Mouse (Mus musculus) MEL (cell line): Measurements from ENCODE around the gene Ppp1r18. TPM values are rescaled to one million over a fixed set of nuclear protein-coding genes. Genes with fewer than 3 reads are reported as not detected.

Experiments used
- DNase-seq: peaks from one replicate; pipeline ENCODE4 v3.0.0; 2011; ENCODE audit warnings: low read depth, low spot score
- H3K27ac ChIP-seq: 2 replicates; pipeline ENCODE4 v1.5.1; 2012; ENCODE audit warnings: low read depth, mild to moderate bottlenecking, control low read depth, low read length, moderate library complexity; ENCODE audit not compliant: control insufficient read depth
- H3K27me3 ChIP-seq, 2 experiments: fragments of 150-350 bp in 1 of 2; sonication (generic) in 1 of 2; 2 replicates each; pipeline ENCODE4 v1.6.1; 2012; ENCODE audit warnings: low read length in 2 of 2, mild to moderate bottlenecking in 2 of 2, improper control_type of control experiment in 1 of 2, moderate library complexity in 1 of 2; ENCODE audit not compliant: insufficient read depth in 2 of 2, control insufficient read depth in 1 of 2
- H3K36me3 ChIP-seq, 2 experiments: 2 replicates each; pipeline ENCODE4 v1.6.1; 2012 to 2014; ENCODE audit warnings: low read length in 2 of 2, improper control_type of control experiment in 1 of 2, inconsistent platforms in 1 of 2, mild to moderate bottlenecking in 1 of 2; ENCODE audit not compliant: insufficient read depth in 2 of 2, control insufficient read depth in 1 of 2
- H3K4me1 ChIP-seq, 2 experiments: fragments of 150-350 bp in 1 of 2; sonication (generic) in 1 of 2; 2 replicates each; pipeline ENCODE4 v1.6.1; 2012; ENCODE audit warnings: low read length in 2 of 2, improper control_type of control experiment in 1 of 2, mild to moderate bottlenecking in 1 of 2; ENCODE audit not compliant: insufficient read depth in 2 of 2, control insufficient read depth in 1 of 2
- H3K4me3 ChIP-seq, 2 experiments: fragments of 150-350 bp in 1 of 2; sonication (generic) in 1 of 2; 2 replicates each; pipeline ENCODE4 v1.5.1; 2012; ENCODE audit warnings: low read depth in 2 of 2, low read length in 2 of 2, mild to moderate bottlenecking in 2 of 2, moderate library complexity in 2 of 2, control low read depth in 1 of 2, improper control_type of control experiment in 1 of 2; ENCODE audit not compliant: control insufficient read depth in 1 of 2, insufficient read depth in 1 of 2
- H3K79me2 ChIP-seq: 2 replicates; pipeline ENCODE4 v1.6.1; 2012; ENCODE audit warnings: mild to moderate bottlenecking, low read length, moderate library complexity; ENCODE audit not compliant: control insufficient read depth, poor library complexity, insufficient read depth
- H3K9ac ChIP-seq: 2 replicates; pipeline ENCODE4 v1.6.1; 2012; ENCODE audit warnings: low read depth, mild to moderate bottlenecking, control low read depth, low read length, moderate library complexity; ENCODE audit not compliant: control insufficient read depth, poor library complexity, severe bottlenecking
- H3K9me3 ChIP-seq: fragments of 150-350 bp; sonication (generic); replicated peaks from 2 replicates; pipeline ENCODE4 v1.6.1; 2012; ENCODE audit warnings: mild to moderate bottlenecking, low read length, improper control_type of control experiment, moderate library complexity; ENCODE audit not compliant: insufficient read depth
- BHLHE40 ChIP-seq: IDR thresholded peaks from 2 replicates; pipeline ENCODE4 v1.6.1; 2012; ENCODE audit warnings: low read depth, mild to moderate bottlenecking, inconsistent platforms, low read length, improper control_type of control experiment, borderline replicate concordance
- CHD1 ChIP-seq: IDR thresholded peaks from 2 replicates; pipeline ENCODE4 v1.6.1; 2012; ENCODE audit warnings: low read depth, mild to moderate bottlenecking, inconsistent platforms, low read length, improper control_type of control experiment
- CTCF ChIP-seq, 3 experiments: IDR thresholded peaks in 2 of 3; conservative IDR thresholded peaks in 1 of 3; 2 replicates each; pipeline ENCODE4 v1.5.1; 2011 to 2012; ENCODE audit warnings: low read length in 3 of 3, low read depth in 2 of 3, mild to moderate bottlenecking in 2 of 3, improper control_type of control experiment in 1 of 3, inconsistent platforms in 1 of 3, mixed read lengths in 1 of 3, moderate library complexity in 1 of 3; ENCODE audit not compliant: control insufficient read depth in 1 of 3, insufficient read depth in 1 of 3, poor library complexity in 1 of 3, severe bottlenecking in 1 of 3
- E2F4 ChIP-seq: IDR thresholded peaks from 2 replicates; pipeline ENCODE4 v1.6.1; 2011; ENCODE audit warnings: low read depth, low read length, improper control_type of control experiment, borderline replicate concordance
- ELF1 ChIP-seq: IDR thresholded peaks from 2 replicates; pipeline ENCODE4 v1.6.1; 2014; ENCODE audit warnings: low read depth, mild to moderate bottlenecking, inconsistent platforms, low read length, improper control_type of control experiment, moderate library complexity
- ETS1 ChIP-seq: IDR thresholded peaks from 2 replicates; pipeline ENCODE4 v1.6.1; 2012; ENCODE audit warnings: low read depth, mild to moderate bottlenecking, inconsistent platforms, low read length, improper control_type of control experiment, moderate library complexity
- HCFC1 ChIP-seq: IDR thresholded peaks from 2 replicates; pipeline ENCODE4 v1.6.1; 2012; ENCODE audit warnings: low read depth, mild to moderate bottlenecking, inconsistent platforms, low read length, improper control_type of control experiment, moderate library complexity
- MAFK ChIP-seq: IDR thresholded peaks from 2 replicates; pipeline ENCODE4 v1.6.1; 2011; ENCODE audit warnings: low read depth, mild to moderate bottlenecking, low read length, improper control_type of control experiment, borderline replicate concordance
- MXI1 ChIP-seq: IDR thresholded peaks from 2 replicates; pipeline ENCODE4 v1.6.1; 2011; ENCODE audit warnings: mild to moderate bottlenecking, low read depth, low read length, improper control_type of control experiment
- NELFE ChIP-seq: IDR thresholded peaks from 2 replicates; pipeline ENCODE4 v1.6.1; 2011; ENCODE audit warnings: low read depth, low read length, improper control_type of control experiment
- NRF1 ChIP-seq: IDR thresholded peaks from 2 replicates; pipeline ENCODE4 v1.6.1; 2014; ENCODE audit warnings: low read depth, mild to moderate bottlenecking, inconsistent platforms, low read length, improper control_type of control experiment, moderate library complexity; ENCODE audit not compliant: poor library complexity, insufficient read depth, severe bottlenecking
- POLR2A ChIP-seq, 2 experiments: IDR thresholded peaks; 2 replicates each; pipeline ENCODE4 v1.6.1; 2011 to 2012; ENCODE audit warnings: low read length in 2 of 2, mild to moderate bottlenecking in 2 of 2, control low read depth in 1 of 2, improper control_type of control experiment in 1 of 2, low read depth in 1 of 2, moderate library complexity in 1 of 2; ENCODE audit not compliant: control insufficient read depth in 1 of 2, insufficient read depth in 1 of 2, poor library complexity in 1 of 2
- RCOR1 ChIP-seq: IDR thresholded peaks from 2 replicates; pipeline ENCODE4 v1.6.1; 2012; ENCODE audit warnings: low read depth, mild to moderate bottlenecking, inconsistent platforms, low read length, improper control_type of control experiment
- SIN3A ChIP-seq: IDR thresholded peaks from 2 replicates; pipeline ENCODE4 v1.6.1; 2012; ENCODE audit warnings: low read length, improper control_type of control experiment, inconsistent platforms
- TAL1 ChIP-seq: IDR thresholded peaks from 2 replicates; pipeline ENCODE4 v1.6.1; 2012; ENCODE audit warnings: mild to moderate bottlenecking, inconsistent platforms, low read length, moderate library complexity, mixed read lengths
- TBP ChIP-seq: IDR thresholded peaks from 2 replicates; pipeline ENCODE4 v1.8.0; 2011; ENCODE audit warnings: low read depth, low read length, improper control_type of control experiment
- USF1 ChIP-seq: IDR thresholded peaks from 2 replicates; pipeline ENCODE4 v1.6.1; 2014; ENCODE audit warnings: low read depth, mild to moderate bottlenecking, inconsistent platforms, low read length, improper control_type of control experiment, moderate library complexity
- USF2 ChIP-seq, 2 experiments: IDR thresholded peaks; 2 replicates each; pipeline ENCODE4 v1.6.1; 2011 to 2012; ENCODE audit warnings: improper control_type of control experiment in 2 of 2, low read length in 2 of 2, borderline replicate concordance in 1 of 2, inconsistent platforms in 1 of 2, low read depth in 1 of 2, mild to moderate bottlenecking in 1 of 2; ENCODE audit not compliant: insufficient read depth in 1 of 2
- ZC3H11A ChIP-seq: IDR thresholded peaks from 2 replicates; pipeline ENCODE4 v1.6.1; 2012; ENCODE audit warnings: low read depth, mild to moderate bottlenecking, inconsistent platforms, low read length, improper control_type of control experiment
- ZNF384 ChIP-seq: IDR thresholded peaks from 2 replicates; pipeline ENCODE4 v1.6.1; 2012; ENCODE audit warnings: low read depth, mild to moderate bottlenecking, inconsistent platforms, low read length, improper control_type of control experiment
- polyA plus RNA-seq, 2 experiments: library from polyadenylated mRNA; stranded (reverse) in 1 of 2; unstranded in 1 of 2; fragments of >175 nt in 1 of 2; fragments of >200 nt in 1 of 2; gene quantifications; 2 replicates each; pipeline versions ENCODE4 v1.2.1 to v1.2.4; 2012; ENCODE audit warnings: low replicate concordance in 2 of 2, low read depth in 1 of 2; ENCODE audit not compliant: insufficient read length in 2 of 2, insufficient read depth in 1 of 2, missing spikeins in 1 of 2
- total RNA-seq: library from RNA; depleted of rRNA; stranded (reverse); fragments of 300-350 nt; gene quantifications from 2 replicates; pipeline ENCODE4 v1.2.3, GENCODE M21; 2012

The Ppp1r18 gene
- total and polyA plus RNA-seq, 3 experiments = 10.1 to 36.2 TPM; not detected in 1

GRCm38 (mm10) chr17:35919060-35919715 is 53.8 kb downstream of the Ppp1r18 start:
- Histone ChIP-seq H3K79me2 (peaks cover 44% of the 10 kb centered on the region), H3K9ac (peak overlapping the region; percentile 97), H3K4me3 (peak overlapping the region; percentile 70 to 71), H3K9me3 (no peaks in the 10 kb centered on the region), H3K27ac (peak overlapping the region; percentile 99), H3K36me3 (peaks cover 0 to 52% of the 10 kb centered on the region in 2 experiments; a peak in 2 of 4 replicates)
- DNase-seq = peak; percentile 98
- TF ChIP-seq POLR2A (IDR thresholded peaks at IDR 0.05; ENCODE audit: control insufficient read depth in 1 of 2, insufficient read depth in 1 of 2, low read depth in 1 of 2, low read length in 2 of 2, poor library complexity in 1 of 2) (peak in 1 of 2 experiments; percentile 73; a peak in 1 of 4 replicates), ELF1 (no peak), TAL1 (peak; percentile 30; the same call in 1 of the 2 replicates)
- TF ChIP-seq, all 39 proteins: peak for 2
- H3K27me3 ChIP-seq = no peaks in the 10 kb centered on the region
- H3K4me1 ChIP-seq = peaks cover 9 to 49% of the 10 kb centered on the region in 2 experiments

GRCm38 (mm10) chr17:35919864-35920301 is 54.5 kb downstream of the Ppp1r18 start:
- peak; percentile 91 for DNase-seq
- Histone ChIP-seq H3K9ac (peak overlapping the region; percentile 66), H3K4me1 (peaks cover 9 to 46% of the 10 kb centered on the region in 2 experiments), H3K9me3 (no peaks in the 10 kb centered on the region), H3K27ac (peak overlapping the region; percentile 90), H3K79me2 (peaks cover 37% of the 10 kb centered on the region), H3K4me3 (peak overlapping the region in 1 of 2 experiments; percentile 17; a peak in 2 of 4 replicates), H3K27me3 (no peaks in the 10 kb centered on the region), H3K36me3 (peaks cover 0 to 51% of the 10 kb centered on the region in 2 experiments; a peak in 2 of 4 replicates)
- TF ChIP-seq POLR2A (IDR thresholded peaks at IDR 0.05; ENCODE audit: control insufficient read depth in 1 of 2, insufficient read depth in 1 of 2, low read depth in 1 of 2, low read length in 2 of 2, poor library complexity in 1 of 2) = peak in 1 of 2 experiments; percentile 58; a peak in 2 of 4 replicates
- no peak for TF ChIP-seq CTCF (IDR thresholded peaks at IDR 0.05 in 2 of 3, conservative IDR thresholded peaks at IDR 0.05 in 1 of 3; ENCODE audit: control insufficient read depth in 1 of 3, insufficient read depth in 1 of 3, low read depth in 2 of 3, low read length in 3 of 3, poor library complexity in 1 of 3, severe bottlenecking in 1 of 3)
- TF ChIP-seq TAL1 = peak; percentile 83
- peak; percentile 91 for TF ChIP-seq TBP

GRCm38 (mm10) chr17:35920384-35920783 is 55.0 kb downstream of the Ppp1r18 start:
- H3K27me3 ChIP-seq = no peaks in the 10 kb centered on the region
- H3K9me3 ChIP-seq = no peaks in the 10 kb centered on the region
- H3K4me3 ChIP-seq = peak overlapping the region in 1 of 2 experiments; percentile 17; a peak in 1 of 4 replicates
- TF ChIP-seq USF1 = no peak
- no peak for TF ChIP-seq ELF1
- TF ChIP-seq NELFE = no peak
- TF ChIP-seq ZNF384 = no peak
- TF ChIP-seq USF2 (IDR thresholded peaks at IDR 0.05; ENCODE audit: borderline replicate concordance in 1 of 2, insufficient read depth in 1 of 2, low read depth in 1 of 2, low read length in 2 of 2) = no peak
- no peak for TF ChIP-seq ZC3H11A
- no peak for TF ChIP-seq HCFC1
- TF ChIP-seq NRF1 = no peak
- TF ChIP-seq RCOR1 = no peak
- TF ChIP-seq BHLHE40 = no peak
- no peak for TF ChIP-seq E2F4
- no peak for TF ChIP-seq CHD1
- no peak for TF ChIP-seq MXI1
- TF ChIP-seq POLR2A (IDR thresholded peaks at IDR 0.05; ENCODE audit: control insufficient read depth in 1 of 2, insufficient read depth in 1 of 2, low read depth in 1 of 2, low read length in 2 of 2, poor library complexity in 1 of 2) = no peak
- no peak for TF ChIP-seq ETS1
- TF ChIP-seq MAFK = no peak
- no peak for TF ChIP-seq SIN3A
- H3K9ac ChIP-seq = peak overlapping the region; percentile 66
- peaks cover 10 to 49% of the 10 kb centered on the region in 2 experiments for H3K4me1 ChIP-seq
- peaks cover 33% of the 10 kb centered on the region for H3K79me2 ChIP-seq
- peak; percentile 54 for DNase-seq
- H3K27ac ChIP-seq = peak overlapping the region; percentile 90
- H3K36me3 ChIP-seq = peaks cover 1 to 54% of the 10 kb centered on the region in 2 experiments; a peak in 3 of 4 replicates
